Mouse (Mus musculus): Measurements from ENCODE around the gene Hist1h2bg.

DNA sequence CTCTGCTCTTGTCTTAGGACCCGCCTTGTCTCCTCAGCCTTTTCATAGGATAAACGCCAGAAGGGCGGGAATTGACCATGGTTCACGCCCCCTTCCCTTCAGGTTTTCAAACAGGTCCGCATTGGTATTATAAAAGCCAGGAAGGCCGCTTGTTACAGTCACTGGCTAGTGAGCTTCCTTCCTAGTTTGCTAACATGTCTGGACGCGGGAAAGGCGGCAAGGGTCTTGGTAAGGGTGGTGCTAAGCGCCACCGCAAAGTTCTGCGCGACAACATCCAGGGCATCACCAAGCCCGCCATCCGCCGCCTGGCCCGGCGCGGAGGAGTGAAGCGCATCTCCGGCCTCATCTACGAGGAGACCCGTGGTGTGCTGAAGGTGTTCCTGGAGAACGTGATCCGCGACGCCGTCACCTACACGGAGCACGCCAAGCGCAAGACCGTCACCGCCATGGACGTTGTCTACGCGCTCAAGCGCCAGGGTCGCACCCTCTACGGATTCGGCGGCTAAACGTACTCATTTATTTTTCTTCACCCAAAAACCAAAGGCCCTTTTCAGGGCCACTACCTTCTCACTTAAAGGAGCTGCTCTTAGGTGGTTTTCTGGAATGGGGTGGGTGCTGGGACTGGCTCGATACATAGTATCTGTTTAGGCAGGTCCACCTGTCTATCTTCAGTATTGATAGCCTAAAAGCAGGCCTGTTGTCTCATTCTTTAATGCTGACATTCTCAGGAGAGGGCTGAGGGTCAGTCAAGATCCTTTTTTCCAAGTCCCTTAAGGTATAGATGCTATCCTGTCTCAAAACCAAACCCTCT lies 10.4 kb downstream of the Hist1h2bg start, which contains the start of gene Hist1h4d:
- TF ChIP-seq POLR2A (IDR thresholded peaks at IDR 0.05; ENCODE audit: borderline replicate concordance, control insufficient read depth, low read depth, low read length) (peak; percentile 100), CTCF (IDR thresholded peaks at IDR 0.05; ENCODE audit: control insufficient read depth, insufficient read depth, low read length) (no peak)
